Mouse (Mus musculus): ENCODE measurements around the gene Nfia.

Gene Nfia

GRCm38 (mm10) chr4:97839406-97840101 is 67.0 kb downstream of the Nfia start:
- no peak for DNase-seq (ENCODE audit: low read depth, low spot score)

- no peak for DNase-seq (ENCODE audit: low read depth, low spot score)
These were observed 67.9 kb downstream of the Nfia start for GRCm38 (mm10) chr4:97840227-97841062.

DNA sequence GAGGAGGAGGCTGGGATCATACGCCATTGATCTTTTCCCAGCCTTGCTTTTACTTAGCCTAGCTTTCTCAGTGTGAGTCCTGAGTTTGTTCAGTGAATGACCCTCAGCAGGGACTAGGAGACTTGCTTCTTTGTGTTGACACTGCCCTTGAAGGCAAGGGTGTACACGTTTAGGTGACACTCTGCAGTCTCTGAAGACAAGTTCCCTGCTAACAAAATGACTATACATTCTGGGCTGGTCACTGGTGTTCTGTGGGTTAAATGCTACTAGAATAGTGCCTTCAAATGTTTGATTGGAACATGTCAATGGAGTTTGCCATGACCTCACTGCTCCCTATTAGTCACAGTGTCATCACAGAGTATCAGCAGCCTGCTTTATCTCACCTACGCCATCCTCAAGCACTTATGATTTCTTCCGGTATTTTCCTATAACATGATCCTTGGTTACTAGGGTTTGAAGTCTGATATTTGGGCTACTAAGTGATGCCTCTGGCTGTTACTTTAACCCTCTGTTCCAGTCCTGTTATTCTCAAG is 68.6 kb downstream of the Nfia start:
- no peak for DNase-seq (ENCODE audit: low read depth, low spot score)

DNA sequence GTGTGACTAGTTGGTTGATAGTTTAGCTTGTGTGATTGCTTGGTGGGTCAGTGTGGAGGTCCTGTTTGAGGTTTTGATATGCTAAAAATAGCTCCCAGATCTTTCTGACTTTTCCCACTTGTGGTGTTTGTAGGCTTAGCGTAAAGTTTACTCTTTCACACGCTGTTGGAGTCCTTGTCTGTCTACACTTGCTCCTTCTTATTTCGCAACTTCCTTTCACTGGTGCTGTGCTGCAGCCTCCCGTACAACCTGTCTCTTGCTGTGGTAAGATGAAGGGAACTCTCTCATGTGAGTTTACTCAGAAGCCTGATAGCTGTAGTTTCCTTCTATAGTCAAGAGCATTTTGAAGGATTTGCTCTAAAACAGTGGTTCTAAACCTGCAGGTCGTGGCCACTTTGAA is 69.2 kb downstream of the Nfia start:
- no peak for DNase-seq (ENCODE audit: low read depth, low spot score)

- no peak for DNase-seq (ENCODE audit: low read depth, low spot score)
These were observed 71.6 kb downstream of the Nfia start for GRCm38 (mm10) chr4:97843981-97844690.

DNA sequence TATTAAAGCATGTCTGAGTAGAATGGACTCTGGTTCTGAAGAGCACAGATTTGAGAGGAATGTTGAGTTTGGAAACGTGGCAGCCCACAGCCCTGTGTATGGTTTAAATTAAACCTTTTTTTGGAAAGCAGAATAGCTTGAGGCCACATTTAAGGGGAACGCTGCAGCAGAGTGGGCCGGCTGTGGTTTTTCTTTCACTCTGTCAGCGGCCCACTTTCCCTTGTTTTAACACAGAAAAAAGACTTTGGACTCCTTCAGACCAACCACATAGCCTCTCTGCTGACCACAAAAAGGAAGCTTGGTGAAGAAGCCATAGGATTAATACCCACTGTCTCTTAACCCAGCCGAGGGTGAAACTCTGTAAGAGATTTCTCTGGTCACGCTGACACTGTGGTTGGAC is 72.4 kb downstream of the Nfia start:
- DNase-seq (ENCODE audit: low read depth, low spot score) = no peak

- DNase-seq (ENCODE audit: low read depth, low spot score) = no peak
These were observed 75.1 kb downstream of the Nfia start for GRCm38 (mm10) chr4:97847653-97848052.

DNA sequence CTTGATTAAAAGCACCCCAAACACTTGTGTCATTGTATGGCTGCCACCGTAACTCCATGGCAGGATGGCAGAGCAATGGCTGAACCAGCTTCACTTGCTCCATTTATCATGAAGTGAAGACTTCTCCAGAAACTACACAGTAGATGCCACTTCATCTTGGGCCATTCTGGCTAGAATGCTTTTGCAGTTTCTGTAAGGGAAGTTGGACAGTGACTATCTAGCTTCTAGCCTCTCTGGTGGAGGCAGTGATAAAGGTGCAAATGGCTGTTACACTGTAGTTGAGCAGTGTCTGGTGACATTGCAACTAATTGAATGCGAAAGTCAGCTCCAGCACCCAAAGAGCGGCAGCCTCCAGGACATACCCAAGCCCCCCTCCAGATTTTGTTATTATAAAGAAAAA is 78.5 kb downstream of the Nfia start:
- DNase-seq (ENCODE audit: low read depth, low spot score) = no peak

- DNase-seq (ENCODE audit: low read depth, low spot score) = no peak
These were observed 79.2 kb downstream of the Nfia start for GRCm38 (mm10) chr4:97851698-97852097.

DNA sequence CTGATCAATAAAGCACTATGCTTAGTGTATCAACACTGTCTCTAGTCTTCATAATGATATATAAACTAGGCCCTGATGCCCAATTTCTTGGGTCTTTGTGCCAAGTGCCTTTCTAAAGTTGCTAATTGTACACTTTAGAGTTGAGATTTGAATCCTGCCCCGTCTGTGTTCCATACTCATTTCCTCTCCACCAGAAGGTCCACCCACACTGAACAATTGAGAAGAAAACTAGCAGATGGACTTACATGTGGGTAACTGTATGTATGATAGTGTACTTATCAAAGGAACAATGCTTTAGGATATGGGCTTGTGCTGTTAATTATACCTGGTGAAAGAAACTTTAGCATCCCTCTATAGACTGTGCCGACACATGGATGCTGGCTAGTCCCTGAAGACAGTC is 80.1 kb downstream of the Nfia start:
- DNase-seq (ENCODE audit: low read depth, low spot score) = no peak

DNA sequence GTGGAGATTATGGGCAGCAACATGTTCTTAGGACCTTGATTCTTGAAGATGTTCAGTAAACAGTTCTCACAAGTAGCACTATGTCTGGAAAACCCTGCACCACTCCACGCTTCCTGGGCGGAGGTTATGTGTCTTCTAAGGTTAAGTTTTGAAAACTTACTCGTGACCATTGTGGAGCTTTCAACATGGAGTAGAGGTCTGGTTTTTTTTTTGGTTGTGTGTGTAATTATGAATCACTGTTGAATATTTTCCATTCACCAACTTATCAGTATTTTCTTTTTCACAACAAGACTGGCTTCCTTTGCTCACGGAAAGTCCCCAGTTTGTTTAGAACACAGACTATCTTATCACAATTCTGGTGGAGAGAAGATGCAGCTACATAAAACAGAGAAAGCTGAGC is 82.2 kb downstream of the Nfia start:
- peak; percentile 38 for DNase-seq (ENCODE audit: low read depth, low spot score)

GRCm38 (mm10) chr4:97855712-97856420 is 83.3 kb downstream of the Nfia start:
- no peak for DNase-seq (ENCODE audit: low read depth, low spot score)

DNA sequence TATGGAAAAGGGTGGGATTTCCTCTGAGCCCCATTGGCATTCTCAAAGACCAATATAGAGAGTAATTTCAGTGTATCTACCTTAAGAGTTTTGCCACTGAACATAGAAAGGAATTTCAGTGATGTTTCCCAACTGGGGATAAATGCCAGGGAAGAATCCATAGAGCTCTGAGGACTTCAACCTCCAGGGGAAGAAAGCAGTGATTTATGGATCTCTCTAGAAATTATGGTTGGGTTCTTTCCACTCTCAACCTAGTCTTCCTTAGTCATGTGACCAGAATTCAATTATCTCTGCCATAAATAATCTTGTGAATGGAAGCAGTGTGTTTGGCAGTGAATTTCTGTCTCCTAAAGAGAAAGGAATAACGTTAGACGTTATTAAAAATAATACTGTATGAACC is 85.0 kb downstream of the Nfia start:
- DNase-seq (ENCODE audit: low read depth, low spot score) = no peak

- DNase-seq (ENCODE audit: low read depth, low spot score) = peak; percentile 20
These were observed 86.9 kb downstream of the Nfia start for GRCm38 (mm10) chr4:97859431-97859830.

- no peak for DNase-seq (ENCODE audit: low read depth, low spot score)
These were observed 87.8 kb downstream of the Nfia start for GRCm38 (mm10) chr4:97860376-97860775.

GRCm38 (mm10) chr4:97860791-97861344 is 88.3 kb downstream of the Nfia start:
- peak; percentile 62 for DNase-seq (ENCODE audit: low read depth, low spot score)

DNA sequence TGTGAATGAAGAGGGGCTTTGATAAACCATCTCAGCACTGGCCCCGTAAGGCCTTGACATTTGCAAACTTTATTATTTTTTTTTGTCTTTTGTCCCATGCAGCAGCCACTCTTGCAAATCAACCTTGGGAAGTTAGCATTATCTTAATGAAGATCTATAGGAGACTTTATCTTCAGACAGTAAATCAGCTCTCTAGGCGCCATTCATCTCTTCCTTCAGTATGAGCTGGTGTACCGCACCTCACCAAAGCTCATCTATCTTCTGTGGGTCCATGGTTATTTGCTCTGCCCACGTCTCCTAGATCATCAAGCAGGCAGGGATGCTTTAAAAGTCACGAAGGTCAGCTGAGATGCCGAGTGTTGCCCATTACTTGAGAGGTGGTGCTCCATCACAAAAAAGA is 89.8 kb downstream of the Nfia start:
- DNase-seq (ENCODE audit: low read depth, low spot score) = no peak

DNA sequence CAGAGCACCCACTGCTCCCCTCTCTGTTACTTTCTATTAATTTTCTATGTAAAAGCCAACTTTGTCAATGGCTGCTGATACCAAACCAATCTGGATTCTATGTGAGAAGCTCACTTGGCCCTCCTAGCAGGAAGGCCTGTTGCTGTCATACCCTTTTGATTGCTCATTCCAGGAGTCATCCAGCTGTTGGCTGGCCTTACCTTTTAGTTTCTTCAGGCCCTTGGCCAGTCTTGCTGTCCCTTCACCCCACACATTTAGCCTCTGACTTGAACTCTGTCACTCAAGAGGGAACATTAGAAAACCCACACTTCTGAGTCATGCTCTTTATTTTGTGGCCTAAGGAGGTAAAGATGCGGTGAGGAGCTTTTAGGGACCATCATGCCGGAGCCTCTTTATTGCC is 91.7 kb downstream of the Nfia start:
- no peak for DNase-seq (ENCODE audit: low read depth, low spot score)

GRCm38 (mm10) chr4:97865410-97865953 is 92.9 kb downstream of the Nfia start:
- no peak for DNase-seq (ENCODE audit: low read depth, low spot score)

GRCm38 (mm10) chr4:97866463-97866862 is 93.9 kb downstream of the Nfia start:
- no peak for DNase-seq (ENCODE audit: low read depth, low spot score)

Data from CD4-positive helper T cell, adult 2 months (primary cell).